Mouse (Mus musculus) hindbrain, postnatal 0 days (tissue): ENCODE measurements around the gene Napsa. TPM values are rescaled to one million over a fixed set of nuclear protein-coding genes. Genes with fewer than 3 reads are reported as not detected.

Source experiments
- ATAC-seq: fragments of 200-750 bp; cut with Nextera tagmentation; 2 replicates; pipeline ENCODE4 v1.8.0; 2017; ENCODE audit warnings: mild to moderate bottlenecking, moderate TSS enrichment, moderate library complexity
- DNase-seq: peaks from one replicate; pipeline ENCODE4 v3.0.0-alpha.2; 2015; ENCODE audit warnings: low spot score
- H3K27ac ChIP-seq: fragments of 300-500 bp; sonication (generic); 2 replicates; pipeline ENCODE4 v1.5.1; 2014; ENCODE audit warnings: mild to moderate bottlenecking
- H3K27me3 ChIP-seq: fragments of 300-500 bp; sonication (generic); 2 replicates; pipeline ENCODE4 v1.6.1; 2014; ENCODE audit warnings: low read length, mixed read lengths; ENCODE audit not compliant: insufficient read depth
- H3K36me3 ChIP-seq: fragments of 300-500 bp; sonication (generic); 2 replicates; pipeline ENCODE4 v1.6.1; 2014; ENCODE audit warnings: low read length, mixed read lengths; ENCODE audit not compliant: insufficient read depth
- H3K4me1 ChIP-seq: fragments of 300-500 bp; sonication (generic); 2 replicates; pipeline ENCODE4 v1.6.1; 2014; ENCODE audit warnings: antibody characterized with exemption, low read length, mixed read lengths; ENCODE audit not compliant: insufficient read depth
- H3K4me2 ChIP-seq: fragments of 300-500 bp; sonication (generic); 2 replicates; pipeline ENCODE4 v1.6.1; 2014; ENCODE audit warnings: low read depth, mild to moderate bottlenecking, low read length, moderate library complexity, mixed read lengths
- H3K4me3 ChIP-seq: fragments of 300-500 bp; sonication (generic); 2 replicates; pipeline ENCODE4 v1.5.1; 2014; ENCODE audit warnings: low read length
- H3K9ac ChIP-seq: fragments of 300-500 bp; sonication (generic); replicated peaks from 2 replicates; pipeline ENCODE4 v1.6.1; 2014; ENCODE audit warnings: mild to moderate bottlenecking, low read length, moderate library complexity, mixed read lengths
- H3K9me3 ChIP-seq: fragments of 300-500 bp; sonication (generic); 2 replicates; pipeline ENCODE4 v1.6.1; 2016; ENCODE audit warnings: low read length, mixed read lengths
- CTCF ChIP-seq: IDR thresholded peaks from 2 replicates; pipeline ENCODE4 v1.5.1; 2016; ENCODE audit warnings: antibody characterized with exemption, control low read depth, low read depth
- WGBS: fragments of 180-500 bp; shearing (Covaris S2); extraction: QIAGEN DNeasy Blood & Tissue Kit; methylation state at CpG from one replicate; pipeline ENCODE4 v1.1.7; 2014; 5-methylcytosine and 5-hydroxymethylcytosine counted together
- polyA plus RNA-seq: library from polyadenylated mRNA; unstranded; fragments of >200 nt; fragmentation: Nextera tagmentation; extraction: Ambion mirVana; gene quantifications from 2 replicates; pipeline ENCODE4 v1.2.1, GENCODE M21; 2015
- total RNA-seq: library from RNA; depleted of rRNA; stranded (reverse); fragments of >200 nt; gene quantifications from 2 replicates; pipeline ENCODE4 v1.2.3, GENCODE M21; 2014

The Napsa gene
- total and polyA plus RNA-seq, 2 experiments from 2014 or later = 0.26 TPM; not detected in 1

GRCm38 (mm10) chr7:44605436-44605835 lies 33.3 kb downstream of the Napsa start:
- Histone ChIP-seq H3K36me3 (no peaks in the 10 kb centered on the region), H3K9me3 (no peaks in the 10 kb centered on the region), H3K4me3 (no peak overlapping the region), H3K9ac (no peak overlapping the region), H3K27ac (no peak overlapping the region), H3K4me1 (peaks cover 11% of the 10 kb centered on the region), H3K4me2 (no peak overlapping the region), H3K27me3 (peaks cover 4% of the 10 kb centered on the region; the same call in 1 of the 2 replicates)
- no peak for DNase-seq
- no peak for TF ChIP-seq CTCF
- no peak for ATAC-seq
- WGBS = 33% methylated on average over 7 of the region's 7 CpGs

GRCm38 (mm10) chr7:44606171-44606901 lies 34.2 kb downstream of the Napsa start:
- Histone ChIP-seq H3K9me3 (no peaks in the 10 kb centered on the region), H3K27me3 (peaks cover 4% of the 10 kb centered on the region; the same call in 1 of the 2 replicates), H3K4me1 (peaks cover 11% of the 10 kb centered on the region), H3K36me3 (no peaks in the 10 kb centered on the region), H3K4me2 (peak overlapping the region; percentile 41), H3K4me3 (peak overlapping the region; percentile 16), H3K9ac (peak overlapping the region; percentile 38; the same call in 1 of the 2 replicates), H3K27ac (peak overlapping the region; percentile 48; the same call in 1 of the 2 replicates)
- WGBS = 8% methylated on average over 29 of the region's 29 CpGs
- TF ChIP-seq CTCF = no peak
- ATAC-seq (peak; percentile 22; the same call in 1 of the 2 replicates), DNase-seq (peak; percentile 30)

GRCm38 (mm10) chr7:44612192-44612591 lies 40.0 kb downstream of the Napsa start:
- H3K27me3 ChIP-seq = no peaks in the 10 kb centered on the region
- no peaks in the 10 kb centered on the region for H3K9me3 ChIP-seq
- no peak for DNase-seq
- WGBS = 78% methylated on average over 7 of the region's 7 CpGs
- no peak for TF ChIP-seq CTCF
- H3K4me3 ChIP-seq = no peak overlapping the region
- no peak for ATAC-seq
- H3K9ac ChIP-seq = no peak overlapping the region
- H3K36me3 ChIP-seq = no peaks in the 10 kb centered on the region
- H3K27ac ChIP-seq = no peak overlapping the region
- no peak overlapping the region for H3K4me2 ChIP-seq
- H3K4me1 ChIP-seq = no peaks in the 10 kb centered on the region

GRCm38 (mm10) chr7:44614041-44614688 lies 42.0 kb downstream of the Napsa start:
- Histone ChIP-seq H3K4me3 (peak overlapping the region; percentile 15), H3K4me1 (no peaks in the 10 kb centered on the region), H3K27me3 (no peaks in the 10 kb centered on the region), H3K9ac (no peak overlapping the region), H3K36me3 (no peaks in the 10 kb centered on the region), H3K27ac (no peak overlapping the region), H3K9me3 (no peaks in the 10 kb centered on the region), H3K4me2 (peak overlapping the region; percentile 21; the same call in 1 of the 2 replicates)
- DNase-seq (no peak), ATAC-seq (no peak)
- 12% methylated on average over 20 of the region's 20 CpGs for WGBS
- TF ChIP-seq CTCF = no peak

GRCm38 (mm10) chr7:44615309-44615708 lies 43.1 kb downstream of the Napsa start:
- TF ChIP-seq CTCF = no peak
- Histone ChIP-seq H3K4me3 (no peak overlapping the region), H3K4me1 (no peaks in the 10 kb centered on the region), H3K36me3 (no peaks in the 10 kb centered on the region), H3K27ac (no peak overlapping the region), H3K27me3 (no peaks in the 10 kb centered on the region), H3K4me2 (0 out of 2 replicates have a peak overlapping the region, but pooled peaks have one; percentile 19), H3K9ac (no peak overlapping the region), H3K9me3 (0 out of 2 replicates have a peak, but pooled peaks cover 2% of the 10 kb centered on the region)
- WGBS = 13% methylated on average over 10 of the region's 10 CpGs
- DNase-seq (no peak), ATAC-seq (no peak)

- DNase-seq = no peak
Observed at GRCm38 (mm10) chr7:44615987-44616386, 43.8 kb downstream of the Napsa start.

More at GRCm38 (mm10) chr7:44615987-44616386, 43.8 kb downstream of the Napsa start:
- no peak overlapping the region for H3K27ac ChIP-seq
- H3K9ac ChIP-seq = no peak overlapping the region
- no peak overlapping the region for H3K4me2 ChIP-seq
- no peaks in the 10 kb centered on the region for H3K27me3 ChIP-seq
- H3K4me1 ChIP-seq = no peaks in the 10 kb centered on the region
- H3K4me3 ChIP-seq = no peak overlapping the region
- ATAC-seq = peak; percentile 33; the same call in 1 of the 2 replicates
- H3K36me3 ChIP-seq = no peaks in the 10 kb centered on the region
- 84% methylated on average over 14 of the region's 14 CpGs for WGBS
- no peak for TF ChIP-seq CTCF
- H3K9me3 ChIP-seq = 0 out of 2 replicates have a peak, but pooled peaks cover 2% of the 10 kb centered on the region
